14 mouse cellular contexts compared by ENCODE assay signal in the genomic region with DNA sequence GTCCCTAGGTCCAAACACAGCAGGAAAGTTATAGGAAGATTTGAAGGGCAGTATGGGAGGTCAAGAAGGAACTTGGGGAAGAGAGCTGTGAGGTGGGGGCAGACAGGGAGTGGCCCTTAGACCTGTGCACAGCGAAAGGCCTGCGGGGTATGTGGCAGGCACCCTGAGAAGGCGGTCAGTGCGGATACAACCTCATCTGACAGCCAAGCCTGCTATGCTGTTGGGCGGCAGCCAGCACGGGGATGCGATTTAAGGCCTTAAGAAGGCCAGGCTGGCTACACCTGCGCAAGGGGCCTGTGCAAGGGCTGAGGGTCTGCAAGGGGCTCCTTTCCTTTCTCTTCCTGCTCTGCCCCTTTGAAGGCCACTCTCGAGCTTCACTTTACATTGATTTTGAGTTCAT.
DNase-seq lines count a peak whose midpoint lies in the region; ATAC-seq and TF ChIP-seq lines count a peak whose summit lies in the region.
"Had no signal": no experiment of that assay in that cellular context is flagged by ENCODE, and none has a peak within 500 bp of the region (broad histone marks: within the 10 kb centered on the region; RNA-seq: fewer than 3 reads in every experiment).

No protein-coding gene starts in this region.

- no peaks in the 10 kb centered on the region for H3K4me1 ChIP-seq in forebrain, embryonic 10.5 days
- H3K4me1 ChIP-seq in forebrain, postnatal 0 days (ENCODE audit: insufficient read depth) = no peaks in the 10 kb centered on the region
- peaks cover 15% of the 10 kb centered on the region for H3K4me1 ChIP-seq in hindbrain, embryonic 13.5 days (replicated peaks)
- H3K4me1 ChIP-seq in hindbrain, postnatal 0 days (ENCODE audit: insufficient read depth, low read length) = no peaks in the 10 kb centered on the region; the same call in 1 of the 2 replicates
- peaks cover 6% of the 10 kb centered on the region for H3K4me1 ChIP-seq in thymus, adult 2 months (replicated peaks; ENCODE audit: control insufficient read depth, insufficient read depth, low read length)
- H3K4me1 ChIP-seq: liver, embryonic 12.5 days; lung, embryonic 15.5 days; neural tube, embryonic 12.5 days had no signal

- no peaks in the 10 kb centered on the region for H3K9me3 ChIP-seq in forebrain, embryonic 10.5 days
- H3K9me3 ChIP-seq in forebrain, postnatal 0 days (ENCODE audit: low read length) = no peaks in the 10 kb centered on the region
- H3K9me3 ChIP-seq in hindbrain, embryonic 13.5 days = no peaks in the 10 kb centered on the region
- H3K9me3 ChIP-seq in hindbrain, postnatal 0 days (ENCODE audit: low read length) = no peaks in the 10 kb centered on the region
- H3K9me3 ChIP-seq: liver, embryonic 12.5 days; lung, embryonic 15.5 days; neural tube, embryonic 12.5 days had no signal

- no peak for ATAC-seq in forebrain, postnatal 0 days
- ATAC-seq in hindbrain, embryonic 13.5 days (ENCODE audit: low FRiP score) = 0 out of 2 replicates have a peak, but pooled peaks have one; percentile 32
- no peak for ATAC-seq in hindbrain, postnatal 0 days
- ATAC-seq: liver, embryonic 12.5 days had no signal

- no peak for TF ChIP-seq POLR2A in thymus, adult 2 months (IDR thresholded peaks at IDR 0.05; ENCODE audit: control insufficient read depth, extremely low read depth, insufficient read depth, low read length, poor library complexity)

- H3K4me3 ChIP-seq in forebrain, embryonic 10.5 days = no peak overlapping the region
- no peak overlapping the region for H3K4me3 ChIP-seq in forebrain, postnatal 0 days (ENCODE audit: low read depth, low read length)
- H3K4me3 ChIP-seq in hindbrain, embryonic 13.5 days = no peak overlapping the region
- H3K4me3 ChIP-seq in hindbrain, postnatal 0 days (ENCODE audit: low read length) = no peak overlapping the region
- no peak overlapping the region for H3K4me3 ChIP-seq in thymus, adult 2 months (ENCODE audit: control insufficient read depth, insufficient read depth, low read length)
- H3K4me3 ChIP-seq: liver, embryonic 12.5 days; lung, embryonic 15.5 days; neural tube, embryonic 12.5 days had no signal

- H3K27ac ChIP-seq in forebrain, embryonic 10.5 days = 0 out of 2 replicates have a peak overlapping the region, but pooled peaks have one; percentile 15
- no peak overlapping the region for H3K27ac ChIP-seq in forebrain, postnatal 0 days (ENCODE audit: low read depth, low read length)
- 0 out of 2 replicates have a peak overlapping the region, but pooled peaks have one; percentile 18 for H3K27ac ChIP-seq in hindbrain, embryonic 13.5 days
- no peak overlapping the region for H3K27ac ChIP-seq in hindbrain, postnatal 0 days
- H3K27ac ChIP-seq in thymus, adult 2 months (ENCODE audit: control insufficient read depth, insufficient read depth, low read length) = no peak overlapping the region
- H3K27ac ChIP-seq: liver, embryonic 12.5 days; lung, embryonic 15.5 days; neural tube, embryonic 12.5 days had no signal

- H3K9ac ChIP-seq in forebrain, postnatal 0 days = no peak overlapping the region
- H3K9ac ChIP-seq in hindbrain, embryonic 13.5 days = no peak overlapping the region
- no peak overlapping the region for H3K9ac ChIP-seq in hindbrain, postnatal 0 days (replicated peaks; ENCODE audit: low read length)
- H3K9ac ChIP-seq: liver, embryonic 12.5 days; lung, embryonic 15.5 days; neural tube, embryonic 12.5 days had no signal

- H3K36me3 ChIP-seq in forebrain, embryonic 10.5 days (replicated peaks) = no peaks in the 10 kb centered on the region
- no peaks in the 10 kb centered on the region for H3K36me3 ChIP-seq in forebrain, postnatal 0 days (ENCODE audit: insufficient read depth)
- no peaks in the 10 kb centered on the region for H3K36me3 ChIP-seq in hindbrain, embryonic 13.5 days
- H3K36me3 ChIP-seq in hindbrain, postnatal 0 days (ENCODE audit: insufficient read depth, low read length) = no peaks in the 10 kb centered on the region
- no peaks in the 10 kb centered on the region for H3K36me3 ChIP-seq in thymus, adult 2 months (ENCODE audit: control insufficient read depth, insufficient read depth, low read length)
- H3K36me3 ChIP-seq: liver, embryonic 12.5 days; lung, embryonic 15.5 days; neural tube, embryonic 12.5 days had no signal

- no peak overlapping the region for H3K4me2 ChIP-seq in forebrain, postnatal 0 days (ENCODE audit: low read depth)
- no peak overlapping the region for H3K4me2 ChIP-seq in hindbrain, embryonic 13.5 days
- no peak overlapping the region for H3K4me2 ChIP-seq in hindbrain, postnatal 0 days (ENCODE audit: low read depth, low read length)
- H3K4me2 ChIP-seq: liver, embryonic 12.5 days; lung, embryonic 15.5 days; neural tube, embryonic 12.5 days had no signal

- no peak for DNase-seq in forebrain, embryonic 10.5 days (ENCODE audit: extremely low spot score, low spot score)
- DNase-seq in forebrain, postnatal 0 days = no peak
- DNase-seq in hindbrain, postnatal 0 days (ENCODE audit: low spot score) = no peak
- peak; percentile 90 for DNase-seq in brain, adult 2 months (ENCODE audit: low read depth, low spot score)
- DNase-seq in cerebellum, adult 9-10 months = peak; percentile 79
- no peak for DNase-seq in thymus, adult 2 months
- DNase-seq in embryo, embryonic 9.5 days (ENCODE audit: extremely low spot score) = no peak
- DNase-seq: adrenal gland, postnatal 36 days; gastrocnemius, postnatal 14 days; kidney, postnatal 14 days had no signal

- 96% methylated on average over 9 of the region's 9 CpGs for WGBS in forebrain, embryonic 10.5 days
- 78% methylated on average over 9 of the region's 9 CpGs for WGBS in forebrain, postnatal 0 days
- WGBS in hindbrain, embryonic 13.5 days = 85% methylated on average over 9 of the region's 9 CpGs
- WGBS in hindbrain, postnatal 0 days = 77% methylated on average over 9 of the region's 9 CpGs
- 94% methylated on average over 9 of the region's 9 CpGs for WGBS in thymus, adult 2 months

- TF ChIP-seq CTCF in forebrain, postnatal 0 days (IDR thresholded peaks at IDR 0.05; ENCODE audit: low read depth) = no peak
- no peak for TF ChIP-seq CTCF in hindbrain, postnatal 0 days (IDR thresholded peaks at IDR 0.05; ENCODE audit: low read depth)
- no peak for TF ChIP-seq CTCF in thymus, adult 2 months (IDR thresholded peaks at IDR 0.05; ENCODE audit: borderline replicate concordance, control insufficient read depth, extremely low read depth, insufficient read depth, low read length, poor library complexity)

- no peaks in the 10 kb centered on the region for H3K27me3 ChIP-seq in forebrain, embryonic 10.5 days (ENCODE audit: poor library complexity, severe bottlenecking)
- no peaks in the 10 kb centered on the region for H3K27me3 ChIP-seq in forebrain, postnatal 0 days (ENCODE audit: insufficient read depth, low read length)
- H3K27me3 ChIP-seq in hindbrain, embryonic 13.5 days = no peaks in the 10 kb centered on the region
- H3K27me3 ChIP-seq in hindbrain, postnatal 0 days (ENCODE audit: insufficient read depth, low read length) = no peaks in the 10 kb centered on the region
- H3K27me3 ChIP-seq in thymus, adult 2 months (ENCODE audit: control insufficient read depth, insufficient read depth, low read length) = no peaks in the 10 kb centered on the region
- H3K27me3 ChIP-seq: liver, embryonic 12.5 days; lung, embryonic 15.5 days; neural tube, embryonic 12.5 days had no signal

Comparison
In these comparisons a context has a peak if more than half of its experiments do, and no peak if none do; other contexts are left out.
1. H3K27ac ChIP-seq: peak in forebrain, embryonic 10.5 days (single experiment) and hindbrain, embryonic 13.5 days (single experiment); none in forebrain, postnatal 0 days (single experiment), hindbrain, postnatal 0 days (single experiment) and thymus, adult 2 months (single experiment).
2. DNase-seq: peak in brain, adult 2 months (single experiment) and cerebellum, adult 9-10 months (single experiment); none in forebrain, embryonic 10.5 days (single experiment), forebrain, postnatal 0 days (single experiment), hindbrain, postnatal 0 days (single experiment), thymus, adult 2 months (single experiment) and embryo, embryonic 9.5 days (single experiment).